Mouse (Mus musculus) stomach, embryonic 16.5 days (tissue): ENCODE data around the gene Cmc1. TPM values are rescaled to one million over a fixed set of nuclear protein-coding genes. Genes with fewer than 3 reads are reported as not detected.

Experiments
- ATAC-seq: fragments of 200-750 bp; cut with Nextera tagmentation; 2 replicates; pipeline ENCODE4 v1.8.0; 2017; ENCODE audit warnings: moderate number of reproducible peaks, moderate TSS enrichment; ENCODE audit not compliant: insufficient read depth, low FRiP score
- H3K27ac ChIP-seq: fragments of 300-500 bp; sonication (generic); 2 replicates; pipeline ENCODE4 v1.5.1; 2014; ENCODE audit warnings: low read length
- H3K27me3 ChIP-seq: fragments of 300-500 bp; sonication (generic); 2 replicates; pipeline ENCODE4 v1.6.1; 2014; ENCODE audit warnings: low read length, control low read depth, mixed read lengths; ENCODE audit not compliant: control insufficient read depth, insufficient read depth
- H3K36me3 ChIP-seq: fragments of 300-500 bp; sonication (generic); 2 replicates; pipeline ENCODE4 v1.6.1; 2014; ENCODE audit warnings: low read length; ENCODE audit not compliant: control insufficient read depth, insufficient read depth
- H3K4me1 ChIP-seq: fragments of 300-500 bp; sonication (generic); 2 replicates; pipeline ENCODE4 v1.6.1; 2014; ENCODE audit warnings: low read length, control low read depth, mixed read lengths; ENCODE audit not compliant: control insufficient read depth, insufficient read depth
- H3K4me2 ChIP-seq: fragments of 300-500 bp; sonication (generic); 2 replicates; pipeline ENCODE4 v1.6.1; 2014; ENCODE audit warnings: low read depth, low read length, mixed read lengths
- H3K4me3 ChIP-seq: fragments of 300-500 bp; sonication (generic); replicated peaks from 2 replicates; pipeline ENCODE4 v1.5.1; 2014; ENCODE audit warnings: mild to moderate bottlenecking, low read length
- H3K9ac ChIP-seq: fragments of 300-500 bp; sonication (generic); 2 replicates; pipeline ENCODE4 v1.6.1; 2014; ENCODE audit warnings: low read length
- H3K9me3 ChIP-seq: fragments of 300-500 bp; sonication (generic); replicated peaks from 2 replicates; pipeline ENCODE4 v1.6.1; 2016; ENCODE audit warnings: low read length, control low read depth; ENCODE audit not compliant: control insufficient read depth
- WGBS: fragments of 180-500 bp; shearing (Covaris S2); extraction: QIAGEN DNeasy Blood & Tissue Kit; methylation state at CpG from one replicate; pipeline ENCODE4 v1.1.7; 2014; 5-methylcytosine and 5-hydroxymethylcytosine counted together
- polyA plus RNA-seq: library from polyadenylated mRNA; unstranded; fragments of >200 nt; fragmentation: Nextera tagmentation; extraction: Ambion mirVana; gene quantifications from 2 replicates; pipeline ENCODE4 v1.2.1, GENCODE M21; 2015

The Cmc1 gene
- polyA plus RNA-seq, 1 experiment from 2014 or later, result 49.8 TPM

DNA sequence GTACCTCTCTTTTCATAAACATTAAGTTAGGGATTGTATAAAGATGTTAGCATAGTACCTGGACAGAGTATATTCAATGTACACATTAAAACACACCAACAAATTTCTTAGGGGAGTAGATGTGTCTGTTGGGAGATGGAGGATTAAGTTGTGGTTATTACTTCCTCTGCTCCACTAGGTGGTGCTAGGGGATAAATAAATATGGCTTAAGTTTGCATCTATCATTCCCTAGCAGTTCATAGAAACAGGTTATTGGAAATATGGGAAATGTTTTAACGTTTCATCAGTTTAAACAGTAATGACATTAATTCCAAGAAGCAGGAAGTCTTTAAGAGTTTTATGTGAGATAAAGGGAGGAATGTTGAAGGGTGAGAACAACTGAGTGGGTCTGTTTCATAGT lies 96.7 kb downstream of the Cmc1 start:
- Histone ChIP-seq H3K27me3 (no peaks in the 10 kb centered on the region), H3K36me3 (peaks cover 24% of the 10 kb centered on the region), H3K9ac (no peak overlapping the region), H3K4me2 (no peak overlapping the region), H3K4me1 (no peaks in the 10 kb centered on the region), H3K9me3 (no peaks in the 10 kb centered on the region), H3K27ac (no peak overlapping the region), H3K4me3 (no peak overlapping the region)
- no peak for ATAC-seq
- 24% methylated on average over 1 of the region's 1 CpGs for WGBS

DNA sequence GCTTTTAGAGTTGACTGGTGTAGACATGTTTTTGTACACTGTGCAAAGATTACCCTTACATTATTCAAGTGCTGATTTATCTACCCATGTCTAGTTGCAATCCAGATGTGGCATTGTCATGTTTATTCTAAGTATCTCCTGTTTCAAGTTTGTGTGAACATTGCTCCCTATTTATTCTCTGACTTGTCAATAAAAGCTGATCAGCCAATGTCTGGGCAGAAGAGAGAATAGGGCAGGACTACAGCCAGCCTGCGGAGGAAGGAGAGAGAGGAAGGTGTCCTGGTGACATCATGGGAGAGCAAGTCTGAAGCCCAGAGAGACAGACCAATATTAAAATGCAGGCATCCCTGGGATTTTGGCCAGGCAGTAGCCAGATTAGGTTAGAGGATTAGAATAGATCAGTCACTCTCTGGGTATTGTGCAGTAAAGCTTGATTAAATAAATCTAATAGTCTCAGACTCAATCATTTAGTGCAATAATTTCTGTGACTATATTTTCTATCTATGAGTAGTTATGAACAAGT lies 104.9 kb downstream of the Cmc1 start:
- Histone ChIP-seq H3K4me1 (peaks cover 12% of the 10 kb centered on the region), H3K9me3 (no peaks in the 10 kb centered on the region), H3K27ac (no peak overlapping the region), H3K4me2 (no peak overlapping the region), H3K4me3 (no peak overlapping the region), H3K27me3 (no peaks in the 10 kb centered on the region), H3K36me3 (0 out of 2 replicates have a peak, but pooled peaks cover 4% of the 10 kb centered on the region), H3K9ac (no peak overlapping the region)
- WGBS, result 70% methylated on average over 1 of the region's 1 CpGs
- ATAC-seq, result no peak

DNA sequence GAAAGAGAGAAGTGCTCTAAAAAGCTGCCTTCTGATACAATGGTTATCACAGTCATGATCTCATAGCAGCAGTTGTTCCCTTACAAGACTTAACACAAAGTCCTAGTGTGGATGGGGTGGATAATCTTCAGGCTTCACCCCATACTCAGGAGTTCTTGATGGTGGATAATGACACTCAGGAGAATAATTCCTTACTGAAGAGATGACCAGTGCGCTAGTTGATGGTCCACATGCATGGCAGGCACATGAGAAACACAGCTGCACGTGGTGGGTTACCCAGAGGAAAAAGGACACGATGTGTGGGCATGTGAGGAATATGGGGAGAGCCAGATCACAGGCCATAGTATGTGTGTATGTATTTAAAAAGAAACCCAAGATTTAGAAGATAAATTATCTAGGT lies 106.4 kb downstream of the Cmc1 start:
- H3K4me2 ChIP-seq, result no peak overlapping the region
- no peak overlapping the region for H3K4me3 ChIP-seq
- no peaks in the 10 kb centered on the region for H3K36me3 ChIP-seq
- no peaks in the 10 kb centered on the region for H3K9me3 ChIP-seq
- ATAC-seq, result no peak
- H3K27ac ChIP-seq, result no peak overlapping the region
- no peaks in the 10 kb centered on the region for H3K27me3 ChIP-seq
- peaks cover 12% of the 10 kb centered on the region for H3K4me1 ChIP-seq
- WGBS, result 87% methylated on average over 3 of the region's 3 CpGs
- no peak overlapping the region for H3K9ac ChIP-seq

DNA sequence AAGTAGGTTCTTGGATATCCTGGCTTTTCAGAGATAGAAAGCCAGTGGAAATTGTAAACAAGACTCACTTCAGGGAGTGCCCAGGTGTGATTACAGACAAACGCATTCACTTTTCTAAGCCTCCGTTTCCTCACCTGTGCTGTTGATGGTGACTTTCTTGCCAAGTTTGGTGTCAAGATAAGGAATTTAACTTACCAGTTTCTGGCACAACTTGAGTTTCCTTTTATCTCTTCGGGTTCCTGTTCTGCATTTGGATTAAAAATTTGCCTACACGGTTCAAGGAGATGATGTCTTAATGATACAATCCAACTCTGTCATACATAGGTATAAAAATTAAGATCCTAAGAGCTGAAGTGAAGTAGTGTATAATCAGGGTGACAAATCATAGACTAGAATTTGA lies 107.2 kb downstream of the Cmc1 start:
- Histone ChIP-seq H3K36me3 (no peaks in the 10 kb centered on the region), H3K4me2 (peak overlapping the region; percentile 79; the same call in 1 of the 2 replicates)
- WGBS, result 76% methylated on average over 4 of the region's 4 CpGs

DNA sequence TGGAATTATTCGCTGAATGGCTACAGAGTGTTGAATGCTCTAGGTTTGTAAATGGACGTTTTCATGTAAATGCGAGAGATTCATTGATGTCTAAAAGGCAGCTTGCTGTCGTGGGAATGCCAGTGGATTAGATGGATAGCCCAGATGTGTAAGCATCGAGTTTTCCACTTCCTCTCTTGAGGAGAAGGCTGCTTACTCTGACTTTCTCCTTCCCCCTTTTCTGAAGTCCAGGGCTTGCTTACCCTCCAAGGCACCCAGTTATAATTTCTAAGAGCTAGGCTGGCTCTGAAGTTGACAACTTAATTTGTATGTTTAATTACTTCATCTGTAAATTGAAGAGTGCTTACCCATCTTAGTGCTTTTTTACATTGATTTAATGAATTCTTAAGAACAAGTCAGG lies 108.3 kb downstream of the Cmc1 start:
- H3K36me3 ChIP-seq, result no peaks in the 10 kb centered on the region
- H3K27me3 ChIP-seq, result no peaks in the 10 kb centered on the region
- 15% methylated on average over 5 of the region's 5 CpGs for WGBS
- peaks cover 12% of the 10 kb centered on the region for H3K4me1 ChIP-seq
- H3K9me3 ChIP-seq, result no peaks in the 10 kb centered on the region
- ATAC-seq, result no peak
- H3K9ac ChIP-seq, result peak overlapping the region; percentile 96
- H3K27ac ChIP-seq, result no peak overlapping the region
- peak overlapping the region; percentile 79 for H3K4me2 ChIP-seq
- peak overlapping the region; percentile 78 for H3K4me3 ChIP-seq

More for the DNA sequence above, 107.2 kb downstream of the Cmc1 start:
- Histone ChIP-seq H3K4me3 (no peak overlapping the region), H3K4me1 (peaks cover 12% of the 10 kb centered on the region), H3K9me3 (no peaks in the 10 kb centered on the region), H3K27me3 (no peaks in the 10 kb centered on the region), H3K9ac (no peak overlapping the region), H3K27ac (no peak overlapping the region)
- no peak for ATAC-seq

DNA sequence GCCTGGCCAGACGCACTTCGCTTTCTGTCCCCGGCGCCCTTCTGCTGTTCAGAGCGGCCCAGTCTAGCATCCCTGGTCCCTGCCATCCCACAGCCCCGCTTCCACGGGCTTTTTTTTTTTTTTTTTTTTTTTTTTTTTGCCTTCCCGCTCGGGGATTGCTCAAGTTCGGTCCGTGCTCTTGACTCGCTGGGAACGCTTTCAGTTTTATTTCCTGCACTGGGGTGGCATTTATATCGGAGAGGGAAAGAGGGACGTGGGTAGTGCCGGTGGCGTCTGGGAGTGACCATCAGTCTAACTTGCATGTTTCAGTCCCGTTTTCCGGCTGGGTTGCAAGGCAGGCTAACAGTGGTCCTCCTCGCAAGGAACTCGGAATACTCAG lies 109.0 kb downstream of the Cmc1 start:
- no peaks in the 10 kb centered on the region for H3K9me3 ChIP-seq

DNA sequence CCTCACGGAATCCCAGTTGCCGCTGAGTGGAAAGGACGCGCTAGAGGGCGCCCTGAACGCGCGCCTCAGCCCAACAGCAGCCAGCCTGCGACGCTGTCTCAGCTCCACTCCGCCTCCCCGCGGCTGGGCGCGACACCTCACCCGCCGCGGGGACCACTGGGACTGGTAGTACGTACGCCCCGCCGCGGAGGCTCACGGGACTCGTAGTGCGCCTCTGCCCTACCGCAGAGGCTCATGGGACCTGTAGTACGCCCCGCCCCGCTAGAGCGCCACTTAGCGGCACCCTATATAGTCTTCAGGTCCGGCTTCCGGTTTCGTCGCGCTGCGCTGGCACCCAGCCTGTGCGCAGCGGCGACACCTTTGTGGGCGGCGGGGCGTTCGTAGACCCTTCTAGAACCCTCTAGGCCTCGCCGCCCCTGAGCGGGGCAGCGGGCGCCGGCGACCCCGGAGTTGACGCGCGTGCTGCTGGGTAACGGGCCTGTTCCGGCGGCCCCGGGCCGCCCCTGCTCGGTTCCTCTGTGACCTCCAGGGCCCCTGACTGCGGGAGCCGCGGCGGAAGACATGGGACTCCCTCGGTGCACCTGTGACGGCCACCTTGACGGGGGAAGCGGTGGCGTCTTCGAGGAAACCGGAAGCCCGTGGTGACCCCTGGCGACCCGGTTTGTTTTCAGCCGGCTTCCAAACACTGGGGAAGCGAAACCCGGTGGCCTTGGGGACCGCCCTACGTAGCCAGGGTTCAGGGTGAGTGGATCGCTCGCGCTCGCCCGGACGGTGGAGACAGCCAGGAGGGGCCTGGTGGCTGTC lies 109.6 kb downstream of the Cmc1 start, which contains the start of gene Azi2:
Azi2 (plus strand) TSS at position 282 of the 804 bp plus-strand sequence.
- under 1% methylated on average over 83 of the region's 87 CpGs for WGBS
- H3K9ac ChIP-seq, result peak within 1 kb of the TSS; percentile 96
- no peaks in the 10 kb centered on the region for H3K9me3 ChIP-seq
- peaks cover 12% of the 10 kb centered on the region for H3K4me1 ChIP-seq
- no peaks in the 10 kb centered on the region for H3K27me3 ChIP-seq
- peak within 1 kb of the TSS; percentile 78 for H3K4me3 ChIP-seq
- peak within 1 kb of the TSS; percentile 82 for H3K4me2 ChIP-seq
- no peaks in the 10 kb centered on the region for H3K36me3 ChIP-seq
- peak; percentile 99 for ATAC-seq
- peak within 1 kb of the TSS; percentile 98 for H3K27ac ChIP-seq

More for the DNA sequence above, 109.0 kb downstream of the Cmc1 start:
- H3K27me3 ChIP-seq, result no peaks in the 10 kb centered on the region
- H3K4me1 ChIP-seq, result peaks cover 12% of the 10 kb centered on the region
- peak overlapping the region; percentile 78 for H3K4me3 ChIP-seq
- under 1% methylated on average over 21 of the region's 21 CpGs for WGBS
- H3K9ac ChIP-seq, result peak overlapping the region; percentile 96
- peak overlapping the region; percentile 79 for H3K4me2 ChIP-seq
- no peaks in the 10 kb centered on the region for H3K36me3 ChIP-seq
- H3K27ac ChIP-seq, result peak overlapping the region; percentile 98
- ATAC-seq, result no peak

DNA sequence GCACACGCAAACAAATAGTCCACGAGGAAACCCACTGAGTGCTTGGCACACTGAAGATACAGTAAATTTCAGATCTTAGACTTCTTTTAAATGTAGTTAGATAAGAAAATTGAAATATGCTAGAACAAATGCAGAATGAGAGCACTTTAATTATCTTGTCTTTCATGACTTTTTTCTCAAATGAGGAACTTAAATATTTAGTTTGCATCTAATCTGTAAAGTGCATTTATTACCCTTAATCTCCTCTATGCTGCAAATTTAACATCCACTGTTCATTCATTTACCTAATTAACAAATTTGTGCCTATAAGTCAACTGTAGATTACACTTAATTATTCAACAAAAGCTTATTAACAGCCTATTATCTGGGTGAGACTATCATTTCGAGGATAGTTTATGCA lies 115.0 kb downstream of the Cmc1 start:
- Histone ChIP-seq H3K36me3 (no peaks in the 10 kb centered on the region), H3K4me3 (no peak overlapping the region), H3K4me2 (no peak overlapping the region), H3K9me3 (no peaks in the 10 kb centered on the region), H3K4me1 (no peaks in the 10 kb centered on the region), H3K27ac (no peak overlapping the region), H3K9ac (no peak overlapping the region), H3K27me3 (no peaks in the 10 kb centered on the region)
- no peak for ATAC-seq
- 81% methylated on average over 3 of the region's 3 CpGs for WGBS

DNA sequence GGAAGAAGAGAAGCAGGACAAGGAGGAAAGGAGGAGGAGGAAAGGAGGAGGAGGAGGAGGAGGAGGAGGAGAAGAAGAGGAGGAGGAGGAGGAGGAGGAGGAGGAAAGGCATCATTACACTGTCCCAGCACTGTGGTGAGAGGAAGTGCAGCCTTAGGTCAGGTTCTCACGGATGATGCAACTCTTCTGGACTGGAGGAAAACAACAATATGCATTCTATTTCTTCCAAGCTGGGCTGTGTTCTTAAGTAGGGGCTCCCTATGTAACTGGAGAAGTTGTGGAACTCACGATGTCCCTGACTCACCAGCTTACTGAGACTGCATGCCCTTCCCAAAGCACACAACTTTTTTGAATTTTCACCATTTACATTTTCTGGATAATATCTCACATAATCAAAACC lies 118.3 kb downstream of the Cmc1 start:
- Histone ChIP-seq H3K27ac (no peak overlapping the region), H3K4me2 (no peak overlapping the region), H3K4me1 (no peaks in the 10 kb centered on the region), H3K9ac (no peak overlapping the region), H3K4me3 (no peak overlapping the region), H3K27me3 (no peaks in the 10 kb centered on the region), H3K36me3 (no peaks in the 10 kb centered on the region), H3K9me3 (no peaks in the 10 kb centered on the region)
- no peak for ATAC-seq
- 34% methylated on average over 2 of the region's 2 CpGs for WGBS
